Mouse (Mus musculus) heart, embryonic 14.5 days (tissue): ENCODE results near the gene B2m. TPM values are rescaled to one million over a fixed set of nuclear protein-coding genes. Genes with fewer than 3 reads are reported as not detected.

Source experiments
- ATAC-seq: fragments of 200-750 bp; cut with Nextera tagmentation; 2 replicates; pipeline ENCODE4 v1.8.0; 2017; ENCODE audit warnings: low read depth, moderate TSS enrichment; ENCODE audit not compliant: insufficient number of reproducible peaks, insufficient read depth, low FRiP score
- H3K27ac ChIP-seq, 2 experiments: fragments of 200-500 bp in 1 of 2; fragments of 300-500 bp in 1 of 2; sonication (generic) in 1 of 2; replicated peaks in 1 of 2; 2 replicates each; pipeline ENCODE4 v1.5.1; 2012 to 2014; ENCODE audit warnings: low read depth in 2 of 2, low read length in 2 of 2, control low read depth in 1 of 2, mild to moderate bottlenecking in 1 of 2, mixed read lengths in 1 of 2; ENCODE audit not compliant: control insufficient read depth in 1 of 2, insufficient read depth in 1 of 2
- H3K27me3 ChIP-seq: fragments of 300-500 bp; sonication (generic); 2 replicates; pipeline ENCODE4 v1.6.1; 2014; ENCODE audit warnings: mild to moderate bottlenecking, low read length, control low read depth; ENCODE audit not compliant: control insufficient read depth, insufficient read depth
- H3K36me3 ChIP-seq: fragments of 300-500 bp; sonication (generic); 2 replicates; pipeline ENCODE4 v1.6.1; 2014; ENCODE audit warnings: mild to moderate bottlenecking, control low read depth, low read length, mixed read lengths; ENCODE audit not compliant: control insufficient read depth, insufficient read depth
- H3K4me1 ChIP-seq, 2 experiments: fragments of 200-500 bp in 1 of 2; fragments of 300-500 bp in 1 of 2; sonication (generic) in 1 of 2; 2 replicates each; pipeline ENCODE4 v1.6.1; 2012 to 2014; ENCODE audit warnings: low read length in 2 of 2, control low read depth in 1 of 2, mixed read lengths in 1 of 2; ENCODE audit not compliant: control insufficient read depth in 2 of 2, insufficient read depth in 2 of 2
- H3K4me2 ChIP-seq: fragments of 300-500 bp; sonication (generic); 2 replicates; pipeline ENCODE4 v1.6.1; 2014; ENCODE audit warnings: mild to moderate bottlenecking, low read length
- H3K4me3 ChIP-seq, 2 experiments: fragments of 200-500 bp in 1 of 2; fragments of 300-500 bp in 1 of 2; sonication (generic) in 1 of 2; 2 replicates each; pipeline ENCODE4 v1.5.1; 2012 to 2014; ENCODE audit warnings: low read length in 2 of 2, mild to moderate bottlenecking in 2 of 2, control low read depth in 1 of 2, low read depth in 1 of 2, moderate library complexity in 1 of 2; ENCODE audit not compliant: control insufficient read depth in 1 of 2, insufficient read depth in 1 of 2
- H3K9ac ChIP-seq: fragments of 300-500 bp; sonication (generic); 2 replicates; pipeline ENCODE4 v1.6.1; 2014; ENCODE audit warnings: mild to moderate bottlenecking, low read length
- H3K9me3 ChIP-seq: fragments of 300-500 bp; sonication (generic); 2 replicates; pipeline ENCODE4 v1.6.1; 2016; ENCODE audit warnings: low read length, control low read depth; ENCODE audit not compliant: control insufficient read depth
- WGBS: fragments of 180-500 bp; shearing (Covaris S2); extraction: QIAGEN DNeasy Blood & Tissue Kit; methylation state at CpG from one replicate; pipeline ENCODE4 v1.1.7; 2014; 5-methylcytosine and 5-hydroxymethylcytosine counted together
- polyA plus RNA-seq: library from polyadenylated mRNA; unstranded; fragments of >200 nt; fragmentation: Nextera tagmentation; extraction: Ambion mirVana; gene quantifications from 2 replicates; pipeline ENCODE4 v1.2.1, GENCODE M21; 2014

B2m gene
- polyA plus RNA-seq, 1 experiment from 2014 or later = 299 TPM

DNA sequence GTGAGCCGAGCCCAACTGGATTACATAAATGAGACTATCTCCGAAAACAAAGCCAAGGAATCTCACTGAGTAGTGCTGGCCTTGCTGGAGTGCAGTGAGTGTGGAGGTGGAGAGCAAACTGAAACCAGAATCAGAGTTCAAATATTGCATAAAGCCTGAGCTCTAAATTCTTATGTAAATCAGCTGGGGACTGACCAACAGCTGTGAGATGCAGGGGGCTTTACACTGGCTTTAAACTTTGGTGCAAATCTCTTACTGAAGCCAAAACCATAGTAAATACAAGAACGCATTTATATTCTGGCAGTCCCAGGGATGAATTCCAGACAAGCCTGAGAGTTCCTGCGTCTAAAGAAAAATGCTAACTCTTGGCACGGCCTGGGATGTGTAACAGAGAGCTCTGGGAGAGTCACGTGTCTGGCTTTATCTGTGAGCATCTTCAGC lies 10.9 kb downstream of the B2m start:
- Histone ChIP-seq H3K27ac (peak overlapping the region; percentile 27 to 36; a peak in 1 of 4 replicates), H3K4me1 (peaks cover 8 to 21% of the 10 kb centered on the region in 2 experiments), H3K4me3 (no peak overlapping the region), H3K9me3 (no peaks in the 10 kb centered on the region), H3K36me3 (no peaks in the 10 kb centered on the region), H3K27me3 (no peaks in the 10 kb centered on the region), H3K4me2 (no peak overlapping the region), H3K9ac (no peak overlapping the region)
- 25% methylated on average over 6 of the region's 6 CpGs for WGBS
- no peak for ATAC-seq

DNA sequence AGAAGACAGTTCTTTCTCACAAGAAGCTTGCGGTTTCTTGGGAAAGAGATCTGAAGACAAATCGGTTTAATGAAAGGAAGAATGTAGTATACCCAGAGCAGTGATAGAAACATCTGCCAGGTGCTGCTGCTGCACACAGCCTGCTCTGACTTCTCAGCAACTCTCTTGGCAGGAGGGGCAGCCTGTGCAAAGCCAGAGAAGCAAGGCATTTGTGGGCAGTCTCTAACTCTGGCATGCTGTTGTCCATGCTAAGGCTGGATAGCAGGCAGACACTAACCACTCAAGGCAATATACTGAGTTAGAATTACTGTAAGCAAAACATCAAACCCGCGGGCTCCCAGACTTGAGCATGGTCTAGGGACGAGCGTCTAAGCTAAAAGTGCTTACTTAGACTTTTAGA lies 12.2 kb downstream of the B2m start:
- H3K27ac ChIP-seq = no peak overlapping the region
- no peaks in the 10 kb centered on the region for H3K27me3 ChIP-seq
- H3K4me1 ChIP-seq = peaks cover 14 to 21% of the 10 kb centered on the region in 2 experiments
- H3K4me3 ChIP-seq = no peak overlapping the region
- H3K4me2 ChIP-seq = no peak overlapping the region
- 82% methylated on average over 6 of the region's 6 CpGs for WGBS
- no peak for ATAC-seq
- H3K9me3 ChIP-seq = no peaks in the 10 kb centered on the region
- H3K36me3 ChIP-seq = no peaks in the 10 kb centered on the region
- H3K9ac ChIP-seq = no peak overlapping the region

DNA sequence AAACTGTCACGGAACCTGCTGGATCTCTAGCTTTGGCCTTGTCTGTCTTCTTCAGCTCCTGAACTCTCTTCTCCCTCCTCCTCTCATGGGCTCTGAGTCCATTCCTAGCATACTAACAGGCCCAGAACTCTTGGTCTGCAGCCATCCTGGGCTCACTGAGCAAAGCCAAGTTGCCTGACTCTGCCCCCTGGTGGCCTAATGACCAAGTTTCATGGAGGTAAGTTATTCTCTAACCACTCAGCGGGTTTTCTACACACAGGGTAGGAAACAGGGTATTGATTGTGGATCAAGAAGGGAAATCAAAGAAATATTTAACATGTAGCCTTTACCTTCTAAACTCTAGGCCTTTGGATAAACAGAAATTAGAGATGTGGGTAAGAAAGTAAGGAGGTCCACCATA lies 13.2 kb downstream of the B2m start, which contains the start of gene Trim69:
Gene Trim69 (plus strand): TSS at position 21 of the 400 bp plus-strand sequence.
- ATAC-seq = no peak
- H3K27me3 ChIP-seq = no peaks in the 10 kb centered on the region
- peak within 1 kb of the TSS; percentile 75 to 83 for H3K27ac ChIP-seq
- 41% methylated on average over 2 of the region's 2 CpGs for WGBS
- no peaks in the 10 kb centered on the region for H3K36me3 ChIP-seq
- peaks cover 14 to 21% of the 10 kb centered on the region in 2 experiments for H3K4me1 ChIP-seq
- H3K4me2 ChIP-seq = peak within 1 kb of the TSS; percentile 41
- H3K9ac ChIP-seq = no peak within 1 kb of the TSS
- H3K9me3 ChIP-seq = no peaks in the 10 kb centered on the region
- H3K4me3 ChIP-seq = no peak within 1 kb of the TSS

- 8% methylated on average over 4 of the region's 4 CpGs for WGBS
- Histone ChIP-seq H3K4me3 (no peak overlapping the region), H3K9ac (no peak overlapping the region), H3K9me3 (no peaks in the 10 kb centered on the region), H3K36me3 (no peaks in the 10 kb centered on the region), H3K27ac (peak overlapping the region; percentile 75 to 83), H3K4me1 (peaks cover 14 to 21% of the 10 kb centered on the region in 2 experiments), H3K27me3 (no peaks in the 10 kb centered on the region), H3K4me2 (peak overlapping the region; percentile 41)
- ATAC-seq = peak; percentile 42; the same call in 1 of the 2 replicates
Measured at GRCm38 (mm10) chr2:122161542-122161941, 14.1 kb downstream of the B2m start.

- Histone ChIP-seq H3K4me1 (peaks cover 14 to 21% of the 10 kb centered on the region in 2 experiments), H3K9ac (no peak overlapping the region), H3K9me3 (no peaks in the 10 kb centered on the region), H3K27me3 (no peaks in the 10 kb centered on the region), H3K27ac (no peak overlapping the region), H3K36me3 (no peaks in the 10 kb centered on the region), H3K4me2 (no peak overlapping the region), H3K4me3 (no peak overlapping the region)
- ATAC-seq = no peak
- WGBS = 87% methylated on average over 2 of the region's 2 CpGs
Measured at GRCm38 (mm10) chr2:122162529-122162928, 15.0 kb downstream of the B2m start.

DNA sequence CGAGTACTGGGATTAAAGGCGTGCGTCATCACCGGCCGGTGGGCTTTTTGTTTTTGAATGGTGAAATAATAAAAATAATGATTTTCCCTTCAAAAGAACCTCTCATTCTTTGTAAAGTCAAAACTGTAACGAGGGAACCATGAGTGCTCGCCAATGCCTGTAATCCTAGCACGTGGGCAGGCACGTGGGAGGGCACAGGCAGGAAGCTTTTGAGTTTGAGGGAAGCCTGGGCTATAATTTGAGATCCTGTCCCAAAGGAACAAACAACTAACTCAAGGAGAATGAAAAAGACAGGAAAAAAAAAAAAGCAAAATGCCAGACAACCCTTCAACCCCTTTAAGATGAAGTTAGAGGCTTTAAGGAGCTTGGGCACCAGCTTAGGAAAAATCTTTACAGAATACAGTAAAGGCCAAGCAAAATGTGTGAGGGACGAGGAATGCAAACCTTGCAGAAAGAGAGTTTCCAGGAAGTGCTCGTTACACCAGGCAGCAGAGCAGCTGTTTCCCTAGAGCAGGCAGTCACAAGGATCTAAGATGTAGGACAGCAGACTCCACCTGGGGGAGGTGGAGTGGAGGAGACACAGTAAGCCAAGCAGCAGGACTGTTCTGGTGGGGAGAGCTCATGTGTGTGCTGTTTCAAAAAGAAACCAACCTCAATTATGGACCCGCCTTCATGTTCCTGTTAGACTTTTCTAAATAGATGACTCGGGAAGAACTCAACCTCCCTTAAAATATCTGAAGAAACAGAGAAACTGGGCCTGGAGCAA lies 16.1 kb downstream of the B2m start:
- 76% methylated on average over 13 of the region's 13 CpGs for WGBS
- no peak overlapping the region for H3K4me2 ChIP-seq

DNA sequence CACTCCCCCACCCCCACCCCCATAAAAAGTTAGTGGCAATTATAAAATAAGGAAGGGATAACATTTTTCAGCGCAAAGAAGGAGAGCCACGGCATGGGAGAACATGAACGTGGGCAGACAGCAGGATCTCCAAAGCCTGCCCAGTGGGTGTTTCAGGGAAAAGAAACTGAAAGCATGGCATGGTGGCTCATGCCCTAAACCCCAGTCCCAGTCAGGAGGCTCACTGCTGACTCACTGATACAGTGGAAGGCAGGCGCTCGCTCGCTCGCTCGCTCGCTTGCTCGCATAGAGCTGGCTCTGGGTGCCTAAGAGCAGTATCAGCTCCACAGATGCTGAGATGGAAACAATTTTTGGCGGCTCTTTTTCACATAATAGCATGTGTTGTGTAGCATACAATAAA lies 16.8 kb downstream of the B2m start:
- no peak for ATAC-seq
- WGBS = 67% methylated on average over 11 of the region's 11 CpGs
- no peak overlapping the region for H3K9ac ChIP-seq
- H3K27ac ChIP-seq = no peak overlapping the region
- H3K4me2 ChIP-seq = 0 out of 2 replicates have a peak overlapping the region, but pooled peaks have one; percentile 13
- no peaks in the 10 kb centered on the region for H3K9me3 ChIP-seq
- no peaks in the 10 kb centered on the region for H3K27me3 ChIP-seq
- no peak overlapping the region for H3K4me3 ChIP-seq
- H3K4me1 ChIP-seq = peaks cover 9 to 14% of the 10 kb centered on the region in 2 experiments; a peak in 3 of 4 replicates
- H3K36me3 ChIP-seq = no peaks in the 10 kb centered on the region

More for the DNA sequence above, 16.1 kb downstream of the B2m start:
- no peak overlapping the region for H3K9ac ChIP-seq
- 0 out of 4 replicates have a peak overlapping the region, but pooled peaks of 1 of the 2 experiments have one; percentile 14 for H3K27ac ChIP-seq
- H3K36me3 ChIP-seq = no peaks in the 10 kb centered on the region
- no peak for ATAC-seq
- H3K4me3 ChIP-seq = no peak overlapping the region
- H3K27me3 ChIP-seq = no peaks in the 10 kb centered on the region
- peaks cover 13 to 14% of the 10 kb centered on the region in 2 experiments for H3K4me1 ChIP-seq
- H3K9me3 ChIP-seq = no peaks in the 10 kb centered on the region
